Mouse (Mus musculus): Measurements from ENCODE around the gene Mzf1.

DNA sequence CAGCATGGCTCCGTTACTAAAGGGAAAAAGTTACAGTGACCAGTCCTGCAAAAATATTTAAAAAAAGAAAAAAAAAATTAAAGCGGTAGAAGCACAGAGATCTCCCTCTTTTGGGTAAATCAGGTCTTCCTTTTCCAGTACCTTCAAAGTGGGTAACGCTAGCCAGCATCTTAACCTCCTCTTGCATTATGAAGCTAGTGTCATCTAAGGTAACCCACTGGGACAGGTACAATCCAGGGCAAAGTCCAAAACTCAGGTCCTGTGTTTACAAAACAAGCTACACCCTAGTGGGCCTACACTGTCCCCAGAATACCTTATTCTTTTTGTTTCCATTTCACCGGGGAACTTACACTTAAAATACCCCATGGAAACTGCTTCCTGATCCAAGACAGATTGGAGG, 40.9 kb downstream of the Mzf1 start:
- no peak for TF ChIP-seq CTCF (IDR thresholded peaks at IDR 0.05)
- no peak for TF ChIP-seq EP300 (IDR thresholded peaks at IDR 0.05)
